Mouse (Mus musculus) ES-Bruce4 (cell line): ENCODE results near the gene Hist1h2bp.
"Not testable (repeated sequence)": the region's sequence is repeated elsewhere in the genome, so short reads cannot be mapped to it uniquely, and the experiment has no call there.

Source experiments
- CTCF ChIP-seq: IDR thresholded peaks from one replicate; pipeline ENCODE4 v1.8.1; 2011; ENCODE audit warnings: low read depth, low read length
- EP300 ChIP-seq: IDR thresholded peaks from 2 replicates; pipeline ENCODE4 v1.6.1; 2011; ENCODE audit warnings: low read depth, low read length; ENCODE audit not compliant: insufficient read depth
- POLR2A ChIP-seq: IDR thresholded peaks from one replicate; pipeline ENCODE4 v1.8.1; 2011; ENCODE audit warnings: low read length; ENCODE audit not compliant: insufficient read depth

- TF ChIP-seq POLR2A (peak; percentile 89), EP300 (peak; percentile 71)
- not testable (repeated sequence) for TF ChIP-seq CTCF
These were observed 36.9 kb upstream of the Hist1h2bp start, which contains the start of gene Hist1h4k for GRCm38 (mm10) chr13:21750159-21751017.
